Mouse (Mus musculus) cerebellum, adult 2 months (tissue): ENCODE data around the gene Fam155a. TPM values are rescaled to one million over a fixed set of nuclear protein-coding genes. Genes with fewer than 3 reads are reported as not detected.

ENCODE experiments used
- DNase-seq, 2 experiments: peaks; one replicate each; pipeline ENCODE4 v3.0.0; 2021
- H3K27ac ChIP-seq: fragments of 200-500 bp; 2 replicates; pipeline ENCODE4 v1.5.1; 2012; ENCODE audit warnings: low read length, control low read depth, inconsistent platforms; ENCODE audit not compliant: insufficient read depth
- H3K27me3 ChIP-seq: fragments of 200-500 bp; 2 replicates; pipeline ENCODE4 v1.6.1; 2012; ENCODE audit warnings: inconsistent platforms, mild to moderate bottlenecking, low read length, moderate library complexity; ENCODE audit not compliant: control insufficient read depth, insufficient read depth
- H3K4me1 ChIP-seq: fragments of 200-500 bp; 2 replicates; pipeline ENCODE4 v1.6.1; 2011; ENCODE audit warnings: low read length; ENCODE audit not compliant: control insufficient read depth, insufficient read depth
- H3K4me3 ChIP-seq: fragments of 200-500 bp; replicated peaks from 2 replicates; pipeline ENCODE3; 2011; ENCODE audit warnings: mild to moderate bottlenecking, low read depth, low read length, control low read depth; ENCODE audit not compliant: insufficient read depth
- CTCF ChIP-seq: fragments of 200-500 bp; IDR thresholded peaks from 2 replicates; pipeline ENCODE4 v1.5.1; 2011; ENCODE audit warnings: low read depth, mild to moderate bottlenecking, control low read depth, low read length, moderate library complexity, borderline replicate concordance; ENCODE audit not compliant: insufficient read depth
- POLR2A ChIP-seq: fragments of 200-500 bp; IDR thresholded peaks from 2 replicates; pipeline ENCODE4 v1.6.1; 2011; ENCODE audit warnings: low read length, control low read depth, borderline replicate concordance; ENCODE audit not compliant: insufficient read depth
- WGBS: fragments of 180-500 bp; shearing (Covaris S2); methylation state at CpG from one replicate; pipeline ENCODE4 v1.1.7; 2018; 5-methylcytosine and 5-hydroxymethylcytosine counted together
- polyA plus RNA-seq: library from polyadenylated mRNA; depleted of rRNA; stranded (reverse); fragments of >200 nt; gene quantifications from 2 replicates; pipeline ENCODE4 v1.2.3, GENCODE M21; 2012

Fam155a gene
- polyA plus RNA-seq, 1 experiment = 58.5 TPM

DNA sequence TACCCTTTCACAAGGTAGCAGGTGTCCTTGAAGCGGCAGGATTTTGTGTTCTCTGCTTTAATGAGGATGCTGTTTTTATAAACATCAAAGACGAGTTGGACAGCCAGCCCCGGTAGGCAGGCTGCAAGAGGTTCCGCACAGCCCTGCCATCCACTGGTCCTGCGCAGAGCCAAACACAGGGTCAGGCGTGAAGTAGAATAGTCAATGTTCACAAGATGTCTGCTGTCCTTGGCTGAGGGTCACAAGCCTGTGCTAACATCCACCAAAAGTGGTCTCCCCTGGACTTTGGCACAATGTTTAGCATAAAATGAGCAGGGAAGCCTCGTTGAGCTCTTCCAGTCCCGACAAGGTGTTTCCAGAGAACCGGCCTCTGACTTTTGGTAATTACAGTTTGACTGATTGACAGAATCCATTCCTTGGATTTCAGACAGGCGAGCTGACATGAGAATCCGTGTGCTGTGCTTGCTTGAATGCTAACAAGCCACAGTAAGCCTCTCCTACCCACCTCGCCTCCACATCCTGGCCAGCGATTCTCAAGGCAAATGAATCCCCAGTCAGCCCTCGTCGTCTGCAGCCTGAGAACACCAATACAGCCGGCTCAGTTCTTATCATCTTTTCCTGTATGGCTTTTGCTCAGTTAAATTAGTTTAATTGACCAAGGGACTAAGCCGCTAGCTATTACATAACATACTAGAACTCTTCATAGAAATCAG is 522.7 kb downstream of the Fam155a start:
- TF ChIP-seq POLR2A (no peak), CTCF (no peak)
- H3K4me1 ChIP-seq = peaks cover 7% of the 10 kb centered on the region
- no peak overlapping the region for H3K27ac ChIP-seq
- DNase-seq = no peak
- whole genome bisulfite sequencing = 91% methylated on average over 17 of the region's 17 CpGs
- H3K4me3 ChIP-seq = no peak overlapping the region
- H3K27me3 ChIP-seq = 0 out of 2 replicates have a peak, but pooled peaks cover 1% of the 10 kb centered on the region

DNA sequence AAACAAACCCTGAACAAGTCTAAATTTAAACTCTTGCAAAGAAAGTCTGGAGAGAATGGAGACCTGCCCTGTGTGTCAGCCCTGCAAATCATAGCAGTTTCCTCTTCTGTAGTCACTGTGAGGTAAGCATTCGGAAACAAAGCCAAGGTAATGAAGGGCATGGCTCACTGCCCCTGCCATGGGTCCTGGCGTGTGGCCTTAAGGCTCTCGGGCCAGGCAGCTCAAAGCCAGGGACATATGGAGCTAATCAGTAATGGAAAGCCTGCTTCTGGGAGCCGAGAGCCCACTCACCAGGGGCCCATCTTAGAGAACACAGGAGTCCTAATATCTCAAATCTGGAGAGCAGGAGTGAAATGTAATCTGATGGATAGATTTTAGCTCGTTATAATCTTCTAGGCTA is 525.0 kb downstream of the Fam155a start:
- no peak for TF ChIP-seq POLR2A
- TF ChIP-seq CTCF = no peak
- WGBS = 10% methylated on average over 5 of the region's 5 CpGs
- H3K27me3 ChIP-seq = 0 out of 2 replicates have a peak, but pooled peaks cover 1% of the 10 kb centered on the region
- peak; percentile 85 to 92 for DNase-seq
- no peak overlapping the region for H3K4me3 ChIP-seq
- H3K4me1 ChIP-seq = peaks cover 7% of the 10 kb centered on the region
- no peak overlapping the region for H3K27ac ChIP-seq

DNA sequence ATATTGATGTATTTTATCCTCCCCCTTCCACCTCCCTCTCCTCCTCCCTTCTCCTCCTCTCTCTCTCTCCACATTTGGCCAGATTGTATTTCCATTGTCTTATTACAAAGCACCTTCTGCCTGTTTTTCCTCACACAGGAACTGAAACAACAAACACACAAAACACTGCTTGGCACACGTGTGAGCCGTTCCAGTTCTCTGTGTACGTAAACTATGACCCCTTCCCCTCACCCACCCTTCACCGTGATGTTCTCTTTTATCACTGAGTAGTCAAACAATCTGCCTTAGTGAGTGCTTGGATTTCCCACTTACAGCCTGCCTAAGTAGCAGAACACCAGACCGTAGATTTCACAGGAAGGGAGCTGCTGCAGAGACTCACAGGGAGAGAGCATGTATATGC is 530.0 kb downstream of the Fam155a start:
- WGBS = 84% methylated on average over 5 of the region's 5 CpGs
- Histone ChIP-seq H3K4me3 (no peak overlapping the region), H3K27ac (no peak overlapping the region), H3K4me1 (no peaks in the 10 kb centered on the region; the same call in 1 of the 2 replicates), H3K27me3 (no peaks in the 10 kb centered on the region)
- TF ChIP-seq CTCF (no peak), POLR2A (no peak)
- DNase-seq = no peak

DNA sequence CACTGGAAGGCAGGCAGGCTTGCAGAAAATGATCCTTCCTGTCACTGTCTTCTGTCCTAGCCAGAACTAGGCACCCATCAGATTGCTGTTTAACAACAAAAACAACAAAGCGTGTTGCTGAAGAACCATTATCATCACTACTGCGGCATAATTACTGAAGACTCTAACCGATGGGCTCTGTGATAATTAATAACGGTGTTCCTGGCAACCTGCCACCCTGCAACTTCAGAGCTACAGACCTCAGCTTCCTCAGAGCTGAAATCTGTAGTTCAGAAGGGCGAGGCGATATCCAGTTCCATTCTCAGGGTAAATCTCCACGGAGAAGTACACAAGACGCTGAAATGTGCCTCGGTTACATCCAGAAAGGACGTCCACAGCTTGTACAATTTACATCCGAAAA is 531.2 kb downstream of the Fam155a start:
- no peaks in the 10 kb centered on the region for H3K4me1 ChIP-seq
- no peak for DNase-seq
- no peaks in the 10 kb centered on the region for H3K27me3 ChIP-seq
- 68% methylated on average over 11 of the region's 11 CpGs for WGBS
- H3K4me3 ChIP-seq = no peak overlapping the region
- TF ChIP-seq CTCF = no peak
- no peak for TF ChIP-seq POLR2A
- H3K27ac ChIP-seq = no peak overlapping the region

DNA sequence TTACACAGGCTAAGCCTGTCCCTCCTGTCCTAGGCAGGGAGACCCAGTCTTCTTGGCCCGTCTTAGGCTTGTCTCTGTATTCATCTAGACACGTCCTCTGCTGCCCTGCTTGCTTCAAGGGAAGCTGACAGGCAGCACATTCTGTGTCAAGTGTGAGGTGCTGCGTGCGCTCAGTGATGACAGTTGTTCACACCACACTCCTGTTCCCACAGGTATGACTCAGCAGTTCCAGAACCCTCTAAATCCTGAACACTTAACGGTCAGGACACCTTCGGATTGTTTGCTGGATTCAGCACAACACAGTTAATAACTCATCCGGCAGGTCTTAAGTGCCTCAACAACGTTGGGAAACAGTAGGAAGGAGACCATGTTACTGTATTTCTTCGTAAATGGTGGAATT is 532.0 kb downstream of the Fam155a start:
- no peak for DNase-seq
- no peak overlapping the region for H3K4me3 ChIP-seq
- TF ChIP-seq CTCF = no peak
- TF ChIP-seq POLR2A = no peak
- 91% methylated on average over 9 of the region's 9 CpGs for WGBS
- H3K27me3 ChIP-seq = no peaks in the 10 kb centered on the region
- no peak overlapping the region for H3K27ac ChIP-seq
- H3K4me1 ChIP-seq = no peaks in the 10 kb centered on the region

DNA sequence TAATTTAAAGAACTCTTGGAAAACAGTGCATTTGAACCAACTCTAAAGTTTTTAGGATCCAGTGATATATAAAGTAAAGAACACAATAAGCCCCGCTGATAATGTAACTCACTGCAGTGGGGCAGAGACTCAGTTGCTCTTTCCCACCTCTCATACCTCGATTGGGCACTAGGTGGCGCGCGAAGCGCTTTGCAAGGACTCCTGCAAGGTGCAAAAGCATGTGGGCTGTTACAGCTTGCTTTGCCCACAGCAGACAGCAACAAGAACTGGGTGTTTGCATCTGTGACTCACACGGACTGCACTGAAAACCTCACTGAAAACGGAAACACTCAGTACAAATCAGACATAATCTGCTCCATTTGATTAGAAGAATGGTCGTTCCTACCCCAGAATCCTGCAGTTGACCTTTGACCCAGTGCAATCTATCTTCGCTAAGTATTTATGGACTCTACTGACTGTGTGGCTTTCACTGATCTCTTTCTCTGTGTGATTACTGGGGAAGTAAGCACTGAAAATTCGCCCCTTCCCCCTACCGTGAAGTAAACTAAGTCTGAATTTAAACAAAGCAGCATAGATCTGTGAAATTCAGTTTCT is 537.5 kb downstream of the Fam155a start:
- WGBS = 17% methylated on average over 12 of the region's 12 CpGs
- Histone ChIP-seq H3K4me3 (no peak overlapping the region), H3K27ac (no peak overlapping the region), H3K27me3 (no peaks in the 10 kb centered on the region), H3K4me1 (no peaks in the 10 kb centered on the region)
- TF ChIP-seq POLR2A (no peak), CTCF (peak; percentile 96)
- peak; percentile 83 to 91 for DNase-seq

DNA sequence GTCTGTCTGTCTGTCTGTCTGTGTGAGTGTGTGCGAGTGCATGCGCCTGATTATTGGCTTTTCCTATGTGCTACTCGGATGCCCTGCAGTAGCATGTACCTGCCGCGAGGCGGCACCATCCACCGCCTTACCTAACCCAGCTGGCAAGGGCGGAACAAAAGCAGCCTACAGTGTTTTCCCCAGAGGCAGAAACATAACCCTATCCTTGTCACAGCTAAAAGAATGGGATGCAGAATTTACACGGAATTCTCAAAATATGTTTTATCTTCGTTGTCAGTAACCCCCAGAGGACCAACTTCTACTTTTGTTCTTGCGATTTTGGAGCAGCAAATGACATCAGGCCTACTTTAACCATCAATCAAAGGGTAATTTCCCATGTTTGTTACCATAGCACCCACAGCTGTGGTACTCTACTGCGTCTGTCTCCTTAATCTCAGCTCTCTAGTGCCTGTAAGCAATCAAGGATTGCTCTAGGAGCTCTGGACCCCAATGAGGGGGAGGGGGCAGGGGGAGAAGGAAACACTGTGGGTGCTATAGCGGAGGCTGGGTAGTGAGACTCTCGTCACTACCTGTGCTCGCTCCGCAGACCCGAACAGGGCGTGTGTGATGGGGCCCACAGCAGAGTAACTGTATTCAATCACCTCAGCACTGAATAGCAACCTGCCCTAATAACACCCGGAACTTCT is 543.0 kb downstream of the Fam155a start:
- H3K4me1 ChIP-seq = no peaks in the 10 kb centered on the region
- H3K27me3 ChIP-seq = no peaks in the 10 kb centered on the region
- H3K4me3 ChIP-seq = no peak overlapping the region
- 43% methylated on average over 19 of the region's 19 CpGs for WGBS
- peak; percentile 70 to 72 for DNase-seq
- TF ChIP-seq CTCF (peak; percentile 96), POLR2A (no peak)
- no peak overlapping the region for H3K27ac ChIP-seq
